Mouse (Mus musculus) liver, embryonic 13.5 days (tissue): ENCODE data around the gene Gm10477. TPM values are rescaled to one million over a fixed set of nuclear protein-coding genes. Genes with fewer than 3 reads are reported as not detected.

Source experiments
- polyA plus RNA-seq: library from polyadenylated mRNA; unstranded; fragments of >200 nt; fragmentation: Nextera tagmentation; extraction: Ambion mirVana; gene quantifications from 2 replicates; pipeline ENCODE4 v1.2.1, GENCODE M21; 2015

Gene Gm10477
- polyA plus RNA-seq, 1 experiment from 2014 or later: not detected

Other genes starting within 250 kb of the Gm10477 start
- gene Zfp449, start 178.3 kb upstream of the Gm10477 start, polyA plus RNA-seq: 0.63 and 1.3 TPM in 2 replicates
- gene Smim10l2a, start 150.2 kb upstream of the Gm10477 start, polyA plus RNA-seq: 0.43 and 0.60 TPM in 2 replicates
- gene Gm2174, start 76.8 kb upstream of the Gm10477 start, polyA plus RNA-seq: 1.8 and 5.6 TPM in 2 replicates
- gene Ints6l, start 69.9 kb upstream of the Gm10477 start, polyA plus RNA-seq: 35.1 and 40.1 TPM in 2 replicates
- gene Gm648, start 24.9 kb downstream of the Gm10477 start, polyA plus RNA-seq: not detected in 2 replicates
- 9.5 and 12.8 TPM in 2 replicates for gene Mmgt1, start 73.3 kb downstream of the Gm10477 start, polyA plus RNA-seq
- 3.6 and 4.7 TPM in 2 replicates for gene Slc9a6, start 85.0 kb downstream of the Gm10477 start, polyA plus RNA-seq
- 11.7 and 11.8 TPM in 2 replicates for gene Fhl1, start 207.0 kb downstream of the Gm10477 start, polyA plus RNA-seq